In genomic region chr5:23675499-23676155, GRCm38 (mm10) we compare ENCODE assay signal across 8 mouse cellular contexts. TPM values are rescaled to one million over a fixed set of nuclear protein-coding genes. Genes with fewer than 3 reads are reported as not detected.
DNase-seq lines count a peak whose midpoint lies in the region; ATAC-seq and TF ChIP-seq lines count a peak whose summit lies in the region.

No protein-coding gene starts in this region.

- H3K9me3 ChIP-seq in embryonic facial prominence, embryonic 10.5 days: no peaks in the 10 kb centered on the region
- H3K9me3 ChIP-seq in limb, embryonic 15.5 days: no peaks in the 10 kb centered on the region

- H3K4me2 ChIP-seq in limb, embryonic 15.5 days: peak overlapping the region; percentile 94

- peaks cover 12% of the 10 kb centered on the region; the same call in 1 of the 2 replicates for H3K4me1 ChIP-seq in embryonic facial prominence, embryonic 10.5 days
- H3K4me1 ChIP-seq in heart, adult 2 months (ENCODE audit: control insufficient read depth, insufficient read depth, low read length): 0 out of 2 replicates have a peak, but pooled peaks cover 1% of the 10 kb centered on the region
- no peaks in the 10 kb centered on the region; the same call in 1 of the 2 replicates for H3K4me1 ChIP-seq in kidney, adult 2 months (ENCODE audit: control insufficient read depth, insufficient read depth, low read length)
- peaks cover 15% of the 10 kb centered on the region for H3K4me1 ChIP-seq in limb, embryonic 15.5 days

- no peaks in the 10 kb centered on the region for H3K79me2 ChIP-seq in heart, adult 2 months (replicated peaks; ENCODE audit: control insufficient read depth, insufficient read depth, low read length)

- WGBS in embryonic facial prominence, embryonic 10.5 days: under 1% methylated on average over 95 of the region's 95 CpGs
- WGBS in heart, adult 2 months: 1% methylated on average over 77 of the region's 95 CpGs
- WGBS in kidney, adult 2 months: under 1% methylated on average over 94 of the region's 95 CpGs
- WGBS in limb, embryonic 15.5 days: under 1% methylated on average over 36 of the region's 95 CpGs

- ATAC-seq in limb, embryonic 15.5 days (ENCODE audit: insufficient number of reproducible peaks, low FRiP score, low TSS enrichment, low read depth): peak; percentile 81
- ATAC-seq in monocyte, adult 5-6 weeks (replicated peaks; ENCODE audit: insufficient number of reproducible peaks, low FRiP score, low TSS enrichment, poor library complexity, severe bottlenecking): 0 out of 2 replicates have a peak, but pooled peaks have one; percentile 31

- H3K36me3 ChIP-seq in embryonic facial prominence, embryonic 10.5 days (replicated peaks): 0 out of 2 replicates have a peak, but pooled peaks cover under 1% of the 10 kb centered on the region
- H3K36me3 ChIP-seq in heart, adult 2 months (ENCODE audit: control insufficient read depth, insufficient read depth, low read length): no peaks in the 10 kb centered on the region
- H3K36me3 ChIP-seq in kidney, adult 2 months (ENCODE audit: control insufficient read depth, insufficient read depth, low read length): no peaks in the 10 kb centered on the region
- no peaks in the 10 kb centered on the region for H3K36me3 ChIP-seq in limb, embryonic 15.5 days
- H3K36me3 ChIP-seq in splenic B cell, adult 2 months (ENCODE audit: control insufficient read depth, insufficient read depth, low read length, poor library complexity, severe bottlenecking): no peaks in the 10 kb centered on the region

- H3K27me3 ChIP-seq in embryonic facial prominence, embryonic 10.5 days (replicated peaks; ENCODE audit: low read depth, poor library complexity, severe bottlenecking): no peaks in the 10 kb centered on the region
- H3K27me3 ChIP-seq in heart, adult 2 months (ENCODE audit: control insufficient read depth, insufficient read depth, low read length): no peaks in the 10 kb centered on the region
- no peaks in the 10 kb centered on the region for H3K27me3 ChIP-seq in kidney, adult 2 months (replicated peaks; ENCODE audit: control insufficient read depth, insufficient read depth, low read length)
- no peaks in the 10 kb centered on the region for H3K27me3 ChIP-seq in limb, embryonic 15.5 days
- H3K27me3 ChIP-seq in splenic B cell, adult 2 months (ENCODE audit: control insufficient read depth, insufficient read depth, low read length, poor library complexity, severe bottlenecking): no peaks in the 10 kb centered on the region; the same call in 1 of the 2 replicates

- intact Hi-C loops in heart, adult 2 months (cut with DNase I): loop anchor here (2.0 to 5.0 kb wide), 2 partner anchors 37 to 72 kb away; no protein-coding TSS in a partner anchor

- H3K4me3 ChIP-seq in embryonic facial prominence, embryonic 10.5 days: peak overlapping the region; percentile 96
- H3K4me3 ChIP-seq in heart, adult 2 months: peak overlapping the region; percentile 82
- H3K4me3 ChIP-seq in kidney, adult 2 months (ENCODE audit: insufficient read depth, low read depth, low read length): peak overlapping the region; percentile 88
- peak overlapping the region; percentile 94 for H3K4me3 ChIP-seq in limb, embryonic 15.5 days

- no peak for TF ChIP-seq EP300 in heart, adult 2 months (IDR thresholded peaks at IDR 0.05; ENCODE audit: insufficient read depth, low read depth, low read length)

- TF ChIP-seq POLR2A in heart, adult 2 months (IDR thresholded peaks at IDR 0.05; ENCODE audit: insufficient read depth, low read depth, low read length): no peak
- no peak for TF ChIP-seq POLR2A in kidney, adult 2 months (IDR thresholded peaks at IDR 0.05; ENCODE audit: low read depth, low read length)

- TF ChIP-seq CTCF in heart, adult 2 months (IDR thresholded peaks at IDR 0.05): no peak
- TF ChIP-seq CTCF in kidney, adult 2 months (conservative IDR thresholded peaks at IDR 0.05; ENCODE audit: insufficient read depth, insufficient read length, low read depth, low read length): no peak

- DNase-seq in A20 (ENCODE audit: low read depth, low spot score): peak; percentile 84
- DNase-seq in adrenal gland, postnatal 10 days: peak; percentile 83
- DNase-seq in embryonic facial prominence, embryonic 10.5 days (ENCODE audit: low spot score): peak; percentile 89
- DNase-seq in heart, adult 2 months: peak; percentile 73 to 74
- peak; percentile 63 for DNase-seq in kidney, adult 2 months
- DNase-seq in splenic B cell, adult 2 months (ENCODE audit: low read depth, low spot score): peak; percentile 38

- H3K27ac ChIP-seq in embryonic facial prominence, embryonic 10.5 days (replicated peaks): peak overlapping the region; percentile 92
- peak overlapping the region; percentile 31; the same call in 1 of the 2 replicates for H3K27ac ChIP-seq in heart, adult 2 months
- H3K27ac ChIP-seq in kidney, adult 2 months (ENCODE audit: insufficient read depth, low read depth, low read length): no peak overlapping the region
- peak overlapping the region; percentile 84 for H3K27ac ChIP-seq in limb, embryonic 15.5 days

- peak overlapping the region; percentile 80 for H3K9ac ChIP-seq in heart, adult 2 months (ENCODE audit: low read depth, low read length)
- H3K9ac ChIP-seq in limb, embryonic 15.5 days: peak overlapping the region; percentile 68

RNA-seq across cellular contexts. Expression of gene Srpk2, which starts 8.8 kb away (rescaled TPM):
- 10 to 100 TPM; 43.0 to 50.7 TPM for total RNA-seq in adrenal gland, postnatal 10 days (2021)
- 48.5 and 57.1 TPM in 2 replicates for polyA plus RNA-seq in embryonic facial prominence, embryonic 10.5 days (2016; fragmentation: Nextera tagmentation; extraction: Ambion mirVana)
- 10 to 100 TPM; 35.1 to 37.4 TPM for total RNA-seq in heart, adult 2 months (2021)
- 8.4 and 12.1 TPM in 2 replicates for polyA plus RNA-seq in heart, adult 2 months (2012; rRNA removed)
- polyA plus RNA-seq in kidney, adult 2 months (2012; rRNA removed): 6.2 and 6.6 TPM in 2 replicates
- polyA plus RNA-seq in limb, embryonic 15.5 days (2015; fragmentation: Nextera tagmentation; extraction: Ambion mirVana): 54.5 and 54.6 TPM in 2 replicates
- 26.5 to 58.8 TPM (median 33.6 TPM) in 3 replicates for total RNA-seq in monocyte, adult 5-6 weeks (2017)

Comparison
In these comparisons a context has a peak if more than half of its experiments do, and no peak if none do; other contexts are left out.
1. DNase-seq: peak in every context shown above with its lines; median percentile 89 in embryonic facial prominence, embryonic 10.5 days; 84 in A20; 83 in adrenal gland, postnatal 10 days; 74 in heart, adult 2 months; 63 in kidney, adult 2 months; 38 in splenic B cell, adult 2 months.